Mouse (Mus musculus) forebrain, embryonic 14.5 days (tissue): Measurements from ENCODE around the gene Ccdc9. TPM values are rescaled to one million over a fixed set of nuclear protein-coding genes. Genes with fewer than 3 reads are reported as not detected.

ENCODE experiments used
- ATAC-seq: fragments of 200-750 bp; cut with Nextera tagmentation; 2 replicates; pipeline ENCODE4 v1.8.0; 2017; ENCODE audit warnings: mild to moderate bottlenecking, moderate library complexity
- DNase-seq: peaks from one replicate; pipeline ENCODE4 v3.0.0-alpha.2; 2015; ENCODE audit warnings: low spot score
- H3K27ac ChIP-seq: fragments of 300-500 bp; sonication (generic); 2 replicates; pipeline ENCODE4 v1.5.1; 2014; ENCODE audit warnings: low read depth, mild to moderate bottlenecking, control low read depth, low read length, moderate library complexity
- H3K27me3 ChIP-seq: fragments of 300-500 bp; sonication (generic); replicated peaks from 2 replicates; pipeline ENCODE4 v1.6.1; 2014; ENCODE audit warnings: low read length, control low read depth, mixed read lengths; ENCODE audit not compliant: control insufficient read depth, insufficient read depth
- H3K36me3 ChIP-seq: fragments of 300-500 bp; sonication (generic); 2 replicates; pipeline ENCODE4 v1.6.1; 2014; ENCODE audit warnings: low read length, control low read depth; ENCODE audit not compliant: control insufficient read depth, insufficient read depth
- H3K4me1 ChIP-seq: fragments of 300-500 bp; sonication (generic); 2 replicates; pipeline ENCODE4 v1.6.1; 2014; ENCODE audit warnings: antibody characterized with exemption, low read length, control low read depth; ENCODE audit not compliant: control insufficient read depth, insufficient read depth
- H3K4me2 ChIP-seq: fragments of 300-500 bp; sonication (generic); 2 replicates; pipeline ENCODE4 v1.6.1; 2014; ENCODE audit warnings: mild to moderate bottlenecking, control low read depth, low read length
- H3K4me3 ChIP-seq: fragments of 300-500 bp; sonication (generic); 2 replicates; pipeline ENCODE4 v1.5.1; 2014; ENCODE audit warnings: low read depth, low read length, control low read depth
- H3K9ac ChIP-seq: fragments of 300-500 bp; sonication (generic); 2 replicates; pipeline ENCODE4 v1.6.1; 2014; ENCODE audit warnings: mild to moderate bottlenecking, low read length, control low read depth, moderate library complexity
- H3K9me3 ChIP-seq: fragments of 300-500 bp; sonication (generic); replicated peaks from 2 replicates; pipeline ENCODE4 v1.6.1; 2016; ENCODE audit warnings: low read length, control low read depth, mixed read lengths; ENCODE audit not compliant: control insufficient read depth
- WGBS: fragments of 180-500 bp; shearing (Covaris S2); extraction: QIAGEN DNeasy Blood & Tissue Kit; methylation state at CpG from one replicate; pipeline ENCODE4 v1.1.7; 2014; 5-methylcytosine and 5-hydroxymethylcytosine counted together
- polyA plus RNA-seq: library from polyadenylated mRNA; unstranded; fragments of >200 nt; fragmentation: Nextera tagmentation; extraction: Ambion mirVana; gene quantifications from 2 replicates; pipeline ENCODE4 v1.2.1, GENCODE M21; 2014

The Ccdc9 gene
- polyA plus RNA-seq, 1 experiment from 2014 or later, result 12.6 TPM

DNA sequence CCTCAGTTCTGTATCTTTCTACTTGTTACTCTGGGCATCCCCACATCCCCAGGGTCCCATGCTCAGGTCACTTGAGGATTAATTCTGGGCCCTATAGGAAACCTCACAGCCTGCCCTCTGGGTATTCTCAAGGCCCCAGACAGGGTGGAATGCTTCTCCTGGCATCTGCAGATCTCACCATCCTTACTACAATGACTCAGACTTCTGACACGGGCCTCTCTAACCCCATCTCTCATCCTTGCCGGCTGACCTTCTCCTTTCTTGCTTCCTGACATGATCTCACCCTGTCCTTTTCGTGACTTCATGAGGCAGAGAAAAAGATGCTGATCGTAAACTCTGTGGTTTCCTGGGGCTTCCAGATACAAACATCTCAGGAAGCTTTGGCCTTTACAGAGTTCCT is 32.4 kb downstream of the Ccdc9 start:
- ATAC-seq, result no peak
- Histone ChIP-seq H3K4me2 (no peak overlapping the region), H3K27me3 (no peaks in the 10 kb centered on the region), H3K36me3 (no peaks in the 10 kb centered on the region), H3K27ac (no peak overlapping the region), H3K4me1 (no peaks in the 10 kb centered on the region), H3K4me3 (no peak overlapping the region), H3K9ac (no peak overlapping the region), H3K9me3 (no peaks in the 10 kb centered on the region)
- no peak for DNase-seq
- 71% methylated on average over 4 of the region's 4 CpGs for WGBS

GRCm38 (mm10) chr7:16250687-16251086 is 35.9 kb downstream of the Ccdc9 start:
- H3K4me2 ChIP-seq, result no peak overlapping the region
- no peaks in the 10 kb centered on the region for H3K9me3 ChIP-seq
- H3K27ac ChIP-seq, result no peak overlapping the region
- no peak overlapping the region for H3K9ac ChIP-seq
- no peaks in the 10 kb centered on the region for H3K4me1 ChIP-seq
- whole genome bisulfite sequencing, result 88% methylated on average over 5 of the region's 5 CpGs
- no peaks in the 10 kb centered on the region for H3K27me3 ChIP-seq
- H3K36me3 ChIP-seq, result no peaks in the 10 kb centered on the region
- H3K4me3 ChIP-seq, result no peak overlapping the region
- no peak for ATAC-seq
- DNase-seq, result no peak

DNA sequence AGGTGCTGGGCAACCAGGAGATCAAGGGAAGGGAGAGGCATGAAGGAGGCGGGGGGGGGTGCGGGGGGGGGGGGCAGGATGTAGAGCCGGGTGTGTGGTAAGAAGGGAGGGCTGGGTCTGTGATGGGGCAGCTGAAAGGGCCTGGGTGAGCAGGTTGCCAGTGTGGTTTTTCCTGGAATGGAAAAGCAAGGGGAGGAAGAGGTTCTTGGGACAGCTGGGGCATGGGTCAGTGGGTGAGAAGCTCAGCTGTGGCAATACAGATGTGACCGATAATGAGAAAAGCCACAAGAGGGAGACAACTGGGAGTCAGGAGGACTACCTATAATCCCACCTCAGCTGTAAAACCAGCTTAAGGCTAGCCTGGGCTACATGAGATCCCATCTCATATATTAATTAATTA is 40.6 kb downstream of the Ccdc9 start:
- ATAC-seq (no peak), DNase-seq (no peak)
- no peaks in the 10 kb centered on the region for H3K27me3 ChIP-seq
- H3K27ac ChIP-seq, result no peak overlapping the region
- H3K36me3 ChIP-seq, result no peaks in the 10 kb centered on the region
- H3K4me2 ChIP-seq, result no peak overlapping the region
- H3K4me1 ChIP-seq, result no peaks in the 10 kb centered on the region
- H3K4me3 ChIP-seq, result no peak overlapping the region
- no peak overlapping the region for H3K9ac ChIP-seq
- WGBS, result 55% methylated on average over 2 of the region's 4 CpGs
- no peaks in the 10 kb centered on the region for H3K9me3 ChIP-seq

DNA sequence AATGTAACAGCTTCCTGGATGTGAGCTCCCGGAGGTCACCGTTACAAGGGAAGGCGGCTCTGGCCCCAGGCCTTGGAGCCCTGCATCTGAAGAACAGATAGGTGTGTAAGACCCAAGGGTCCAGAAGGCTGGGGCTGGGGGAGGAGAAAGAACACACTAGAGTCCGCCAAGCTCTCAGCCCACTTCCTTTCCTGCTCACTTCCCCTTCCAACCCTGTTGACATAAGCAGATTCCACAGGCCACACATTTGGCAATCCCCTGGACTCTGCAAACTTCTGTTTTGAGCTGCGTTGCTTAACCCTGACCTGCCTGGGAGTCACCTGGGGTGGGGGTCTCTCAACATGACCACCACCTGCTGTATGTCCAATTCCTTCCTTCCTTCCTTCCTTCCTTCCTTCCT is 42.5 kb downstream of the Ccdc9 start, which contains the start of gene C5ar2:
Gene C5ar2, minus strand, starts transcription at position 88 of the 400 bp plus-strand sequence.
- DNase-seq (no peak), ATAC-seq (no peak)
- H3K4me1 ChIP-seq, result no peaks in the 10 kb centered on the region
- H3K27ac ChIP-seq, result no peak within 1 kb of the TSS
- 86% methylated on average over 5 of the region's 5 CpGs for WGBS
- no peak within 1 kb of the TSS for H3K9ac ChIP-seq
- no peaks in the 10 kb centered on the region for H3K27me3 ChIP-seq
- H3K4me3 ChIP-seq, result no peak within 1 kb of the TSS
- no peaks in the 10 kb centered on the region for H3K9me3 ChIP-seq
- H3K4me2 ChIP-seq, result no peak within 1 kb of the TSS
- no peaks in the 10 kb centered on the region for H3K36me3 ChIP-seq

DNA sequence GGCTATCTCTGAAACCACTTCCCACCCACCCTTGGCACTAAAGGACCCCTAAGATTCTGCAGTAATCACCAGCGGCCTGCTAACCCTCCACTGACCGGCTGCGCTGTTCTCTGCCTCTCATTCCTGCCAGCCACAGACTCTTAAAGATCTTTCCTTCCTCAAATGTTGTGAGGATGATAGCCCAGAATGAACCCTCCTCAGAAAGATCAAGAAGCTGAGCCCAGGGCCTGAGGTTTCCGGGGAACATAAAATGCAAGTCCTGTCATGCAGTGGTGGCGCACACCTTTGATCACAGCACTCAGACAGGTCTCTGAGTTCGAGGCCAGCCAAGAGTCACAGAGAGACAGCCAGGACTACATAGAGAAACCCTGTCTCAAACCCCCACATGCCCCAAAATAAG is 44.4 kb downstream of the Ccdc9 start:
- Histone ChIP-seq H3K27me3 (no peaks in the 10 kb centered on the region), H3K9me3 (no peaks in the 10 kb centered on the region), H3K4me1 (no peaks in the 10 kb centered on the region), H3K27ac (no peak overlapping the region), H3K4me2 (no peak overlapping the region), H3K36me3 (no peaks in the 10 kb centered on the region), H3K9ac (no peak overlapping the region), H3K4me3 (no peak overlapping the region)
- WGBS, result 86% methylated on average over 6 of the region's 6 CpGs
- ATAC-seq (no peak), DNase-seq (no peak)

DNA sequence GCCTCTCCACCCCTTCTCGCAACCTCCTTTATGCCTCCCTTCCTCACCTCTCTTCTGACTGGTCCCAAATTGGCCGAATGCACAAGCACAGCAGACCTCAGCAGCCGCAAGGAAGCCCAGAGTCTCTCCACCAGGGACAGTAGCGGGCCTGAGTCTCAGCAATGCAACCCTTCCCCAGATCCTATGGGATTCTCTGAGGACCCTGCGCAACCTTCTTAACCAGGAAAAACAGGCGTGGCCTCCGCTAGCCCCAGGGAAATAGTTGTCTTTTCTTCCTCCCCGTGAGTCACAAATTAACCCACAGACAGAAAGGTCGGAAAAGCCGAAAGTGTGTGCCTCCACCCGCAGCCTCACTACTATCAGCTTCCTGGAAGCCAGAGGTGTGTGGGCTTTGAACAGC is 44.8 kb downstream of the Ccdc9 start:
- ATAC-seq, result no peak

GRCm38 (mm10) chr7:16240978-16241303 is 45.7 kb downstream of the Ccdc9 start:
- H3K9ac ChIP-seq, result no peak overlapping the region
- no peak overlapping the region for H3K4me2 ChIP-seq
- H3K4me1 ChIP-seq, result no peaks in the 10 kb centered on the region
- no peaks in the 10 kb centered on the region for H3K9me3 ChIP-seq
- H3K27me3 ChIP-seq, result no peaks in the 10 kb centered on the region
- ATAC-seq, result no peak
- no peak for DNase-seq
- H3K36me3 ChIP-seq, result no peaks in the 10 kb centered on the region
- H3K27ac ChIP-seq, result no peak overlapping the region
- no peak overlapping the region for H3K4me3 ChIP-seq
- WGBS, result 90% methylated on average over 1 of the region's 1 CpGs

More for the DNA sequence above, 44.8 kb downstream of the Ccdc9 start:
- Histone ChIP-seq H3K27me3 (no peaks in the 10 kb centered on the region), H3K36me3 (no peaks in the 10 kb centered on the region), H3K4me3 (no peak overlapping the region), H3K4me1 (no peaks in the 10 kb centered on the region), H3K9me3 (no peaks in the 10 kb centered on the region), H3K9ac (no peak overlapping the region), H3K27ac (no peak overlapping the region), H3K4me2 (no peak overlapping the region)
- 60% methylated on average over 11 of the region's 11 CpGs for WGBS
- no peak for DNase-seq

DNA sequence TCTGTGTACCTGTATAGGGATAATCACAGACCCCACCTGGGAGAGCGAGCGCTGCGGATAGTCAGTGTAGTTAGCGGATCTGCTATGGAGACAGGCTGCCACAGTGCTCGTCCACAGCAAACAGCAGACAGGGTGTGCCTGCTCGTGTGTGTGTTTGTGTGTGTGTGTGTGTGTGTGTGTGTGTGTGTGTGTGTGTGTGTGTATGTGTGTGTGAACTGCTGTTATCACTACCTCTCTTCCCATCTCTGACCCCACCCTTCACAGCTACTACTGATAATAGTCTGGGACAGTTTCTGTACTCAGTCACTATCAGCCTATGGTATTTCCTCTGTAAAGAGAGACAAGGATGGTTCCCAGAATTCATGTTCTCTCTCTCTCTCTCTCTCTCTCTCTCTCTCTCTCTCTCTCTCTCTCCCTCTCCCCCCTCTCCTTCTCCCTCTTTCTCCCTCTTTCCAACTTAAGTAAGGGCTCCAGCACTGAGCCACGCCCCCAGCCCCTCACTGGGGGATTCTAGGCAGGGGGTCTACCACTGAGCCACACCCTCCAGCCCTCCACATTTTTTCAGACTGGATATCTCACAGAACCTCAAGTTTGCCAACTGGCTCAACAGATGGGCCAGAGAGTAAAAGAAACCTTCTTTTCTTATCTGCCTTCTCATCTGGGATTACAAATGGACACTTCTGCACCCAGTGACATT is 46.2 kb downstream of the Ccdc9 start:
- H3K4me2 ChIP-seq, result no peak overlapping the region
- ATAC-seq, result no peak

GRCm38 (mm10) chr7:16239554-16239997 is 47.0 kb downstream of the Ccdc9 start:
- no peak for DNase-seq
- H3K9ac ChIP-seq, result no peak overlapping the region
- no peak overlapping the region for H3K4me2 ChIP-seq

More for the DNA sequence above, 46.2 kb downstream of the Ccdc9 start:
- DNase-seq, result no peak
- H3K4me3 ChIP-seq, result no peak overlapping the region
- no peaks in the 10 kb centered on the region for H3K9me3 ChIP-seq
- H3K36me3 ChIP-seq, result no peaks in the 10 kb centered on the region
- no peak overlapping the region for H3K27ac ChIP-seq
- no peaks in the 10 kb centered on the region for H3K4me1 ChIP-seq
- no peak overlapping the region for H3K9ac ChIP-seq
- WGBS, result 78% methylated on average over 7 of the region's 7 CpGs
- no peaks in the 10 kb centered on the region for H3K27me3 ChIP-seq

More at GRCm38 (mm10) chr7:16239554-16239997, 47.0 kb downstream of the Ccdc9 start:
- no peak overlapping the region for H3K27ac ChIP-seq
- no peaks in the 10 kb centered on the region for H3K4me1 ChIP-seq
- H3K9me3 ChIP-seq, result no peaks in the 10 kb centered on the region
- no peak for ATAC-seq
- 77% methylated on average over 9 of the region's 9 CpGs for WGBS
- H3K36me3 ChIP-seq, result no peaks in the 10 kb centered on the region
- no peaks in the 10 kb centered on the region for H3K27me3 ChIP-seq
- no peak overlapping the region for H3K4me3 ChIP-seq
